Mouse (Mus musculus) embryonic stem cell, embryonic (primary cell): ENCODE results near the gene BC049730.
"Not testable (repeated sequence)": the region's sequence is repeated elsewhere in the genome, so short reads cannot be mapped to it uniquely, and the experiment has no call there.

Experiments
- CTCF ChIA-PET, 4 experiments: fragments of 300-600 bp in 2 of 4; fragments of 350-600 bp in 2 of 4; sonication (Branson Sonifier 250); formaldehyde crosslinking; loops; one replicate each; lab custom pipeline; 2022; ENCODE audit warnings: inconsistent platforms in 2 of 4; lab: Charles Lee
- POLR2A ChIA-PET, 4 experiments: fragments of 300-600 bp in 2 of 4; fragments of 350-600 bp in 2 of 4; sonication (Branson Sonifier 250); formaldehyde crosslinking; loops; one replicate each; lab custom pipeline; 2022; ENCODE audit warnings: antibody characterized with exemption in 4 of 4, inconsistent platforms in 1 of 4; lab: Charles Lee

Gene BC049730

DNA sequence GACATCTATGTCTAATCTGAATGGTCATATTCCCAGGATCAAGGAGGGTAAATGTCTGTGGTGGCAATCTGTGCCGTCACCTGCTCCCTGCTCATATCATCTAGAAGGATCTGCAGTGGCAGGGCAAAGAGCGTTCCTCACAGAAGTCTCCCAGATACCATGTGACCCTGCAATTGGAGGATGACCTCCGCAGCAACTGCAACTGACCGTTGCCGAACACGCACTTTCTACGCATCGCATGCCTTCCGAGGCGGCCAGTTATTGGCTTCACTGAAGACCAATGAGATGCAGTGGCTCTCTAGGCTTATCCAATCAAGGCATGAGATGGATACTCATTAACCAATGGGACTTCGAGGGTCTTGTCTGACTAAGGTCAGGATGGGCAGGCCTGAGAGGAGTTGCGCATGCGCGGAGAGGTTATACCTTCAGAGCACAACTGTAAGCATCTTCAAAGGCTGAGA is at the start of gene BC049730:
BC049730 (plus strand) TSS at position 411 of the 461 bp plus-strand sequence.
- POLR2A ChIA-PET: interaction anchor here in 1 of 4 experiments (0.5 kb wide), 1 partner anchor 34 kb away, joined by 8 read pairs; no protein-coding TSS in a partner anchor
- CTCF ChIA-PET: interaction anchor here in 1 of 4 experiments (1.1 kb wide), 1 partner anchor 108 kb away, joined by 3 read pairs; no protein-coding TSS in a partner anchor

DNA sequence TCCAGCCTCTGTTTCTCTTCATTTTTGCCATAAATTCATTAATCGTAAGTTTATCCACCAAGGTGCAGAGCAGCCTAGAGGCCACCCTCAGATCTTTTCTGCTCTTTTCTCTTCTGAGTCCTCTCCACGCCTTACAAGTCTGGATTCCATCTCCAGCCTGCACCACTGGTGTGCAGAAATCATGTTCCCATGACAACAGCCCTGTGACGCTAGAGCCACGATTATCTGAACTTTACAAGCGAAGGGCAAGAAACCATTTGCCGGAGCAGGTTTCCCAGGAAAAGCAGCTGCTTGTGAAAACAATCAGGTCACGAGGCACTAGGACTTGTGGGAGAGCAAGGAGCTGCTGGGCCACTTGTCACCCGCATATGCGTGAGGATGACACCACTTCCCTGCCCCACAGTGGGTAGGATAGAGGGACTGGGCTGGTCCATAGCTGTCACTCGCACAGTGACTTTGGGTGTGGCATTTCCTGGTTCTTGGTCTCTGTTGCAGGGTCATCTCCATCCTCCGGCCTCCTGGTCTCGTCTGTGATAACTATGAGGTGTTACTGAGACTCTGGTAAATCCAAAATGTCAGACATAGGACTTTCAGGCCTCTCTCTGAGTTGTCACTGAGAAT is 49.2 kb upstream of the BC049730 start:
- CTCF ChIA-PET: interaction anchor here in 3 of 4 experiments (0.5 to 6.2 kb wide), 11 partner anchors 40 to 316 kb away, joined by 3 to 83 read pairs (median 6); no protein-coding TSS in a partner anchor
- POLR2A ChIA-PET: no interaction called here

DNA sequence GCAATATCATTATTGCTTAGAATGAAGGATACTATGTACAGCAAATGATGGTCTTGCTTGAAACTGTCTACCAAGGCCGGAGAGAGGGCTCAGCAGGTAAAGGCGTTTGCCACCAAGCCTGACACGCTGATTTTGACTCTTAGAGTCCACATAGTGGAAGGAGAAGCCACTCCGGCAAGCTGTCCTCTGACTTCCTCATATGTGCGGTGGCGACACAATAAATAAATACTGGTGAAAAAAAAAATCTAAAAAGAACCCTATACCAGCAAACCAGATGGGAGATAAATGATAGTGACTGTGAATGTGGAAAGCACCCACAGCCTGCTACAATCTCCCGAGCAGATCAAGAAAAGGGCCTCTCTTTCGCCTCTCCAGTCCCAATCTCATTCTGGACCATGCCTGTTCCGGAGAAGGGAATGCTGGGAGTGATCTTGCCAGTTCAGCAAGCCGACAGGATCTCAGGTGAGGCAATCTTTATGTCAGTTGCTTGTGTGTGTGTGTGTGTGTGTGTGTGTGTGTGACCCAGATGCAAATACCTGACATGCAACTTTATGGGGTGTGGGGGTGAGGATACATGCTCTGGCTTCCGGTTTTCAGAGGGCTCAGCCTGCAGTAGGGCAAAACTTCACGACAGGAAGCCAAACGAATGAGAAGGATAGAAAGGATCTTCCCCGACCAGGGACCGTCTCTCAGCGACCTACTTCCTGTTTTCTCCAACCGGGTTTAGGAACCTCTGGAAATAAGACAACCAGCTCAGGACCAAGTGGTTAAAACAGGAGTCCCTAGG is 47.7 kb upstream of the BC049730 start:
- CTCF ChIA-PET: interaction anchor here (0.5 to 6.2 kb wide), 21 partner anchors 8 to 433 kb away, joined by 3 to 83 read pairs (median 10); partner anchors contain the start of genes Phldb3 (in 1 of the 4), Pinlyp (in 1 of the 4) and Xrcc1 (in 1 of the 4)
- POLR2A ChIA-PET: interaction anchor here in 2 of 4 experiments (0.7 to 1.2 kb wide), 2 partner anchors 41 to 169 kb away, joined by 3 to 4 read pairs; no protein-coding TSS in a partner anchor

DNA sequence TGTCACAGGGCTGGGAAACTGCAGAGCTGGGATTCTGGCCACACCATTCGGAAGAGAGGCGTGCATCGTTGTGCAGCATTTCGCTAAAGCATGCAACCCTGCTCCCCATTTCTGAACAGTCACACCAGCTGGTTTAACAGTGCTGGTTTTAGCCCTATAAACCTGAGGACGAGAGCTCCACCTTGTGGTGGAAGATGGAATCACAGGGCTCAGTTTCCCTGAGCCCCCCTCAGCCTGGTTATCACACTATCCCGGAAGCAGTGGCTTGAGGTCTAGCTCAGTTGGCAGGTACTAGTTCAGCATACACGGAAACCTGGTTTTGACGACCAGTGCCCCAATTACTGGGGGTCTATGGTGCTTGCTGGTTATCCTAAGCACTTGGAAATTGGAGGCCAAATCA is 46.5 kb upstream of the BC049730 start:
- POLR2A ChIA-PET: interaction anchor here in 3 of 4 experiments (0.5 to 1.7 kb wide), 11 partner anchors 43 to 233 kb away, joined by 3 to 8 read pairs (median 3); partner anchors contain the start of gene Phldb3 (in 1 of the 3)
- CTCF ChIA-PET: interaction anchor here (0.5 to 6.2 kb wide), 94 partner anchors 8 to 432 kb away, joined by 3 to 83 read pairs (median 4); partner anchors contain the start of genes Phldb3 (in 2 of the 4), Rabac1 (in 2 of the 4), Ethe1 (in 1 of the 4) and Irgq (in 1 of the 4)

DNA sequence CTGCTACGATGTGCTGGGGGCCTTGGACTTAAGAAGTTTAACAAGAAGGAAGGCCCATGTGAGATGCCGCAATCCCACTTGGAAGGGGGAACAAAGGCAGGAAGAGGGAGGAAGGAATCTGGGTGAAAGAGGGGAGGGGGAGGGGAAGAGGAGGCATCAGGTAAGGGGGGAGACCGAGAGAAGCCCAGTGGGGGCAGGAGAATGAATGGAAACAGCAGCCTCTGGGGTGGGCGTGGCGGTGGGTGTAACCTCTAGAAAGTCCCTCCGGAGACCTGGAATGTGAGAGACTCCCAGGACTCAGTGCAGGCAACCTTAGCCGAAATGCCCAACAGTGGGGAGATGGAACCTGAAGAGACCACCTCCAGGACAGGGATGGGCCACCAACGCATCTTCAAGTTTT is 44.7 kb upstream of the BC049730 start:
- POLR2A ChIA-PET: interaction anchor here in 2 of 4 experiments (0.6 kb wide), 3 partner anchors 163 to 391 kb away, joined by 3 to 5 read pairs (median 4); no protein-coding TSS in a partner anchor
- CTCF ChIA-PET: interaction anchor here in 3 of 4 experiments (1.1 to 3.0 kb wide), 7 partner anchors 11 to 65 kb away, joined by 3 to 79 read pairs (median 7); no protein-coding TSS in a partner anchor

DNA sequence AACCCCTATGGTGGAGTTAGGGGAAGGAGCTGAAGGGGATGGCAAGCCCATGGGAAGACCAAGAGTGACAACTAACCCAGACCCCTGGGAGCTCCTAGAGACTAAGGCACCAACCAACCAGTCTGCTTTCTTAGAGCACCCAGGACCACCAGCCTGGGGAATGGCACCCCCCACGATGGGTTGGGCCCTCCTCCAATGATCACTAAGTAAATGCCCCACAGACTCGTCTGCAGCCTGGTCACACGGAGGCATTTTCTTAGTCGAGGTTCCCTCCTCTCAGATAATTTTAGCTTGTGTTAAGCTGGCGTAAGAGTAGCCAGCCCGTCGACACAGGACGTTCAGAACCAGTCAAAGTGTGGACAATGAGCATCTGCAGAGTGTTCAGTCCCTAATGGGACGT is 44.1 kb upstream of the BC049730 start:
- ChIA-PET CTCF (interaction anchor here in 3 of 4 experiments (0.6 to 1.2 kb wide), 4 partner anchors 12 to 188 kb away, joined by 3 to 4 read pairs (median 4); no protein-coding TSS in a partner anchor), POLR2A (interaction anchor here in 2 of 4 experiments (0.5 to 0.6 kb wide), 4 partner anchors 164 to 391 kb away, joined by 3 to 5 read pairs (median 4); no protein-coding TSS in a partner anchor)

DNA sequence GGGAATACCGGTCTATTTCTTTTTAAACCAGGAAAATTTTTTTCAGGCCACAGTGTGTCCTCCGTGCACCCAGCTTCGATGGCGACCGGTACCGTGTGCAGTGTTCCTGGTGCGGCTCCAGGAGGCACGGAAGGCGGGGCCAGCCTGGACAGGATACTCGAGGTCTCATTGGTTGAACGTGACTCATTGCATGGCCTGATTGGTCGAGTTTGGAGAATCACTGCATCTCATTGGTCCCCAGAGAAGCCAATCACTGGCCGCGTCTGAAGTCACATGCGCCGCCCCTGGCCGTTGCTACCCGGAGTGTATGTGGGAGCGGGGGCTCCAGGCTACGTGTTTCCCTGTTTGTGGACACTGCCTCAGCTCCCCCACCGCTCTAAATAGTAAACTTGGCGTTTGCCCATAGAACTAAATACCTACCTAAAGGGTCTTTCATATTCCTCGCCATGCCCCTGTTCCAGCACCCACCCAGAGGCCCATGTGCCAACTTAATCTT is 37.0 kb upstream of the BC049730 start:
- ChIA-PET POLR2A (interaction anchor here in 1 of 4 experiments (0.6 to 0.7 kb wide), 2 partner anchors 85 to 165 kb away, joined by 3 read pairs; partner anchors contain the start of genes Ethe1, Zfp428 and Zfp575), CTCF (interaction anchor here in 2 of 4 experiments (0.6 to 1.8 kb wide), 3 partner anchors 9 to 374 kb away, joined by 3 to 9 read pairs (median 6); no protein-coding TSS in a partner anchor)

DNA sequence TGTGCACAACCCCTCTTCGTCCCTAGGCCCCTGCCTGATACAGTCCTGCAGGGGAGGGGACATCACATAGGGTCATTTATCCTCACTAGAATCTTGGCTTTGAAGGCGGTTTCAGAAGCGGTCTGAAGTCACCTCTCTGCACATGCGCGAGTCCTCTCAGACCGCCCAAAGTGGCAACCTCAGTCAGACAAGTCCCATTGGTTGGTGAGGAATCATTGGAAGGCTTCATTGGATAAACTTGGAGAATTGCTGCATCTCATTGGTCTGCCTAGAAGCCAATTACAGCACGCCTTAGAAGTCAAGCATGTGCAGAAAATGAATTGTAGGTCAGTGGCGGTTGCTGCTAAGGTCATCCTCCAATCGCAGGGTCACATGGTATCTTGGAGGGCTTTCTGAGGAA is 32.5 kb upstream of the BC049730 start, which contains the start of gene Tex101:
Tex101 (minus strand) TSS at position 101 of the 400 bp plus-strand sequence.
- ChIA-PET POLR2A (no interaction called here), CTCF (no interaction called here)

DNA sequence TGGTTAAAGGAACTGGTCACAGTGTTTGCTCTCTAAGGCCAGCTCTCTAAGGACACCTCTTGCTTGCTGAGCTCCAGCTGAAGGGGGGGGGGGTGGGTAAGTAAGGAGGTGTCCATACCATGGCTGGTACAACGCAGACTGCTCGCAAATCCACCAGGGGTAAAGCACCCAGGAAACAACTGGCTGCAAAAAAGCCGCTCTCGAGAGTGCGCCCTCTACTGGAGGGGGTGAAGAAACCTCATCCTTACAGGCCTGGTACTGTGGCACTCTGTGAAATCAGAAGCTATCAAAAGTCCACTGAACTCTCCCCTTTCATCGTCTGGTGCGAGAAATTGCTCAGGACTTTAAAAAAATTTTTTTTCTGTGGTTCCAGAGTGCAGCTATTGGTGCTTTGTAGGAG is 24.9 kb upstream of the BC049730 start:
- POLR2A ChIA-PET: not testable (repeated sequence)
- CTCF ChIA-PET: interaction anchor here in 1 of 4 experiments (0.6 kb wide), 1 partner anchor 222 kb away, joined by 4 read pairs; no protein-coding TSS in a partner anchor

DNA sequence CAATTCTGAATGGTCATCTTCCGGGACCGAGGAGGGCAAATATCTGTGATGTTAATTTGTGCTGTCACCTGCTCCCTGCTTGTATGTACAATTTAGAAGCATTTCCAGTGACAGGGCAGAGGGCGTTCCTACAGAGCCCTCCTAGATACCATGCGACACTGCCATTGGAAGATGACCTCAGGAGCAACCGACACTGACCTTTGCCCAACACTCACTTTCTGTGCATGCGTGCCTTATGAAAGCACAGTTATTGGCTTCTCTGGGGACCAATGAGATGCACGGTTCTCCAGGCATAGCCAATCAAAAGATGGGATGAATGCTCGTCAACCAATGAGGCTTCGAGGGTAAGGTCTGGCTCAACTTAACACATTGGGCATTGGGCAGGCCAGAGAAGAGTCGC is 21.5 kb upstream of the BC049730 start:
- POLR2A ChIA-PET: interaction anchor here in 1 of 4 experiments (0.6 kb wide), 1 partner anchor 717 kb away, joined by 3 read pairs; no protein-coding TSS in a partner anchor
- CTCF ChIA-PET: not testable (repeated sequence)

DNA sequence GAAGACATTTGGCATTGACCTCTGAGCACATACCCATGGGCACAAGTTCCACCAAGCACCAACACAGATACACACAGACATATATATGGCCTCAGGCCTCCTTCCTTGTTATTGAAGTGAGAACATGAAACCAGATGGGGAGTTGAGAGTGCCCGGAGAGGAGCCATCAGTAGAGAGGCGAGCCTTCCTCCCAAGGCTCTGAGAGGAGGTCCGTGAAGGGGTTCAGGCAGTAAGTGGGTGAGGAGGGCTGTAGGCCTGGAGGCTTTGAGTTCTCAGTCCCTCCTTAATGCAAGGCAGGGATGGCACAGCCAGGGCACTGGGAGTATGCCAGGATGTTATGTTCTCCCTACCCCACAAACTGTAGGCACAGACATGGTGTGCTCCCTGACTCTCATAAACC is 16.3 kb upstream of the BC049730 start:
- CTCF ChIA-PET: interaction anchor here in 1 of 4 experiments (0.7 kb wide), 1 partner anchor 30 kb away, joined by 3 read pairs; no protein-coding TSS in a partner anchor
- POLR2A ChIA-PET: not testable (repeated sequence)

DNA sequence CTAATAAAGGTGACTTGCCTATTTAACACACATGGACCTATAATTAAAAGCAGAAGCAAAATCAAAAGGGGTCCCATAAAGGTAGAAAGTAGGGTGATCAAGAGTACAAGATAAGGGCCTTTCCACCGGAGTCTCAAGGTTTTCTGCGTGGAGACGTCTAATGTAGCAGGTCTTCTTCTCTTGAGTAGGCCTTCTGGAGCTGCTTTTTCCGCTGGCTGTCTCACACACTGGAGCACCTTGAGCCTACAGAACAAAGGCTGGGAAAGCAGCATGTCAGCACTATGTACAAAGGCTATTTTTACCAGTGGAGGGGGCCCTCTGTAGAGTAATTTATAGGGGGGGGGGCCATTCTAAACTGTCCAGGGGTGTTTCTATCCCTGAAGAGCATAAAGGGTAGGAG is 11.2 kb upstream of the BC049730 start:
- CTCF ChIA-PET, POLR2A ChIA-PET: not testable (repeated sequence)

DNA sequence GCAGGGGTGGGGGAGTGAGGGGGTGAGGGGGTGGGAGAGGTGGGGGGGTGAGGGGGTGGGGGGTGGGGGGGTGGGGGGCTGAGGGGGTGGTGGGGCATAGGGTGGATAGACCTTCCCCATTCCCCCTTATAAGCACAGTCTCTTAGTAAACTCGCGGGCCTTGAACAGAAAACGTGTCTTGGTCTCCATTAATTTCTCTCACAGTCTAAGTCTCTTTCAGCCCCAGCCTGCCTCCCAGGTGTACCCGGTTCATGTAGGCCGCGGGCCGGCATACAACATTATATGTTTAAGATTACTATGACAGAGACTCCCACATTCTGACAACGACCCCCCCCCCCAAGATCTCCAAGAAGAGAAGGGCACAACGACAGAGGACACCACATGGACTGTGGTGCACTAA is 6.2 kb upstream of the BC049730 start:
- POLR2A ChIA-PET: interaction anchor here in 1 of 4 experiments (1.2 kb wide), 1 partner anchor 22 kb away, joined by 4 read pairs; no protein-coding TSS in a partner anchor
- CTCF ChIA-PET: not testable (repeated sequence)

DNA sequence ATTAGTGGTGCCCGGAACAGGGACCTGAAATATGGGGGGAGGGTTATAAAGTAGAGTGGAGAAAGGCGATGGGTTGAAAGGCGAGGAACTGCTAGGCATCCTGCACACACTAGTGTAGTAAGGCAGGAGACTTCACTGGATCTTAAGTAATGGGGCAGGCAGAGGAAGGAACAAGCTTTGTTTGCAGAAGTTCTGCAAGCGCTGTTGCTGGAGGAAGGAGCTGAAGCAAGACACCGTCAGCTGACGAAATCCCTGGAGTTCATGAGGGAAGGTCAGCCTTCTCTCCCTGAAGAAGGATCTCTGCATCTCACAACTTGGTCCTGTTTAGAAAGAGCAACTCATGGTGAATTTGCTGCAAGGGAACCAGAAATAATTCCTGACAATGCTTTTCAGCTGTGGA is 6.0 kb downstream of the BC049730 start:
- ChIA-PET CTCF (interaction anchor here in 1 of 4 experiments (0.6 kb wide), 2 partner anchors 261 to 505 kb away, joined by 3 to 4 read pairs; no protein-coding TSS in a partner anchor), POLR2A (no interaction called here)

DNA sequence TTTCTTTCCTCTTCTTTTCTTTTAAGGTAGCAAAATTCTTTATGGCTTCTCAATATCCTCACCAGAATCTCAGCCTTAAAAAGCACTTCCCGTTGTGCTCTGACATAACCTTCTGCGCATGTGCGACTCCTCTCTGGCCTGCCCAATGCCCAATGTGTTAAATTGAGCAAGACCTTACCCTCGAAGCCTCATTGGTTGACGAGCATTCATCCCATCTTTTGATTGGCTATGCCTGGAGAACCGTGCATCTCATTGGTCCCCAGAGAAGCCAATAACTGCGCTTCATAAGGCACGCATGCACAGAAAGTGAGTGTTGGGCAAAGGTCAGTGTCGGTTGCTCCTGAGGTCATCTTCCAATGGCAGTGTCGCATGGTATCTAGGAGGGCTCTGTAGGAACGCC is 17.8 kb downstream of the BC049730 start, which contains the start of gene Gm4763:
Gm4763 (minus strand) TSS at position 101 of the 400 bp plus-strand sequence.
- CTCF ChIA-PET, POLR2A ChIA-PET: not testable (repeated sequence)

DNA sequence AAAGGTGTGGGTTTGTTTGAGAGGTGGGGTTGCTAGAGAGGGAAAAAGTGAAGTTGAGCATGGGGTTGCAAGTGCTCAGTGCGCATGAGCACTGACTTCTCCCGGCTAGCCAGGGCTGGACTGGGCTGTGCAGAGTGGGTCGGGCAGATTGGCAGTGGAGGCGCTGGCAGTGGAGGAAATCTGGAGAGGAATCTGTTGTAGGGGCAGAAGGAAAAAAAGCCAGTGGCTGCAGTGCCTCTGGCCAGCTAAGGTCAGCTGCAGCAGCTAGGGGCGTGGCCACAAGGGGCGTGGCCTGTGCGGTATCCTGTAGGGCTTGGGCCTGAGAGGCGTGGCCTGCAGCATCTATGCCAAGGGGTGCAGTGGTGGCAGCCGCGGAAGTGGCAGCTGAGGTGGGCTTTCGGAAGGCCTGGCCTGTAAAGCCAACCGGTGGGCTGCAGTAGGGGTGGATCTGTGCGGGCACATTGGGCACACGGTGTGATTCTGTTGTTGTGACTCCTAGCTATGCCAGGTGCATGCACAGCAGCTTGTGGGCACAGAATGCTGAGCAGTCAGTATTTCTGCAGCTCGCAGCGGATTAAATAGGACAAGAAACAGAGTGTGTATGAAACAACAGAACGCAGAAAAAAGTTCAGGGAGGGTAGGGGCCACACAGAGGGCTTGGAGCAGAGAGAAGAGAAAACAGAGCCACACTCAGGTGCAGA is 27.1 kb downstream of the BC049730 start:
- CTCF ChIA-PET: interaction anchor here in 2 of 4 experiments (0.5 to 0.6 kb wide), 2 partner anchors 46 to 55 kb away, joined by 3 to 4 read pairs; no protein-coding TSS in a partner anchor
- POLR2A ChIA-PET: interaction anchor here in 1 of 4 experiments (1.3 kb wide), 1 partner anchor 65 kb away, joined by 4 read pairs; no protein-coding TSS in a partner anchor

DNA sequence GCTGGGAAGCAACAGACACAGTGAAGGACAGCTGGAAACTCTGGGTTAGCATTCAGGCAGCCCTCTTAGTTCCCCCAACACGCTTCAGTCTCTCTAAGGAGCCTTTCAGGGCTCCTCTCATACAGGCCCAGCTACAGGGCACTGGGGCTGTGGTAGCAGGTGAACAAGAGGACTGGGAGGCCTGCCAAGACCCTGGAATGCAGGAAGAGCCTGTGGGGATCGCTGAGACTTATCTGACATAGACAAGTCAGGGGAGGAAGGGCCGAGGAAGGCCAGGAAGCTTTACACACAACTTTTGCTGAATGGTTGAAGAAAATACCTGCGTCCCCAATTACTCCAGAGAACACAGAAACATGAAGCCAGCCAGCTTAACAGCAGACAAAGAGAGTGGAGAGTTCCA is 41.7 kb downstream of the BC049730 start:
- POLR2A ChIA-PET: no interaction called here

More for the DNA sequence above, 41.7 kb downstream of the BC049730 start:
- CTCF ChIA-PET: no interaction called here
